Mouse (Mus musculus): ENCODE measurements around the gene Mfsd8. TPM values are rescaled to one million over a fixed set of nuclear protein-coding genes. Genes with fewer than 3 reads are reported as not detected.
A peak's percentile ranks its signal among the peaks of the same experiment; 100 is the strongest.
"Not testable (repeated sequence)": the region's sequence is repeated elsewhere in the genome, so short reads cannot be mapped to it uniquely, and the experiment has no call there.

Mfsd8 gene
- polyA plus RNA-seq (2011; ENCODE audit: insufficient read length, low read depth, missing spikeins) = 8.2 and 8.7 TPM in 2 replicates

- TF ChIP-seq CTCF (IDR thresholded peaks at IDR 0.05; ENCODE audit: borderline replicate concordance, insufficient read depth, low read length) (peak; percentile 21; the same call in 1 of the 2 replicates), POLR2A (IDR thresholded peaks at IDR 0.05; ENCODE audit: low read depth, low read length) (peak; percentile 59)
- H3K4me1 ChIP-seq (ENCODE audit: control insufficient read depth, insufficient read depth, low read length) = not testable (repeated sequence)
- peak within 1 kb of the TSS; percentile 49 for H3K27ac ChIP-seq (ENCODE audit: insufficient read depth, low read length)
- H3K4me3 ChIP-seq (ENCODE audit: insufficient read depth, low read length) = peak within 1 kb of the TSS; percentile 69
Measured at GRCm38 (mm10) chr3:40846473-40846956, at the start of gene Mfsd8. Gene Mfsd8 (minus strand): TSS chr3:40846886.

- peak overlapping the region; percentile 79 for H3K4me3 ChIP-seq (ENCODE audit: insufficient read depth, low read length)
- H3K4me1 ChIP-seq (ENCODE audit: control insufficient read depth, insufficient read depth, low read length); H3K27ac ChIP-seq (ENCODE audit: insufficient read depth, low read length): not testable (repeated sequence)
Measured at GRCm38 (mm10) chr3:40894336-40894735, 47.6 kb upstream of the Mfsd8 start.

- not testable (repeated sequence) for H3K4me1 ChIP-seq (ENCODE audit: control insufficient read depth, insufficient read depth, low read length)
- Histone ChIP-seq H3K4me3 (ENCODE audit: insufficient read depth, low read length) (peak overlapping the region; percentile 69), H3K27ac (ENCODE audit: insufficient read depth, low read length) (peak overlapping the region; percentile 30; the same call in 1 of the 2 replicates)
- TF ChIP-seq CTCF (IDR thresholded peaks at IDR 0.05; ENCODE audit: borderline replicate concordance, insufficient read depth, low read length) = peak; percentile 38; the same call in 1 of the 2 replicates
Measured at GRCm38 (mm10) chr3:40893816-40894258, 47.2 kb upstream of the Mfsd8 start.

GRCm38 (mm10) chr3:40853123-40853738 is 6.5 kb upstream of the Mfsd8 start:
- H3K4me3 ChIP-seq (ENCODE audit: insufficient read depth, low read length); H3K4me1 ChIP-seq (ENCODE audit: control insufficient read depth, insufficient read depth, low read length): not testable (repeated sequence)

GRCm38 (mm10) chr3:40847936-40848335 is 1.2 kb upstream of the Mfsd8 start:
- H3K27ac ChIP-seq (ENCODE audit: insufficient read depth, low read length); H3K4me1 ChIP-seq (ENCODE audit: control insufficient read depth, insufficient read depth, low read length); H3K4me3 ChIP-seq (ENCODE audit: insufficient read depth, low read length): not testable (repeated sequence)

More at GRCm38 (mm10) chr3:40853123-40853738, 6.5 kb upstream of the Mfsd8 start:
- H3K27ac ChIP-seq (ENCODE audit: insufficient read depth, low read length) = not testable (repeated sequence)

GRCm38 (mm10) chr3:40847018-40847417 is 332 bp upstream of the Mfsd8 start:
- H3K27ac ChIP-seq (ENCODE audit: insufficient read depth, low read length); H3K4me1 ChIP-seq (ENCODE audit: control insufficient read depth, insufficient read depth, low read length): not testable (repeated sequence)
- peak; percentile 64; the same call in 1 of the 2 replicates for TF ChIP-seq CTCF (IDR thresholded peaks at IDR 0.05; ENCODE audit: borderline replicate concordance, insufficient read depth, low read length)
- H3K4me3 ChIP-seq (ENCODE audit: insufficient read depth, low read length) = peak overlapping the region; percentile 58

GRCm38 (mm10) chr3:40846957-40847017 is 101 bp upstream of the Mfsd8 start, which contains the start of gene Abhd18:
Gene Abhd18 (plus strand): TSS chr3:40846970.
- H3K4me3 ChIP-seq (ENCODE audit: insufficient read depth, low read length) = peak within 1 kb of the TSS; percentile 69
- peak within 1 kb of the TSS; percentile 49 for H3K27ac ChIP-seq (ENCODE audit: insufficient read depth, low read length)
- not testable (repeated sequence) for H3K4me1 ChIP-seq (ENCODE audit: control insufficient read depth, insufficient read depth, low read length)

GRCm38 (mm10) chr3:40845521-40845920 is 1.2 kb downstream of the Mfsd8 start:
- not testable (repeated sequence) for H3K27ac ChIP-seq (ENCODE audit: insufficient read depth, low read length); H3K4me1 ChIP-seq (ENCODE audit: control insufficient read depth, insufficient read depth, low read length)
- peak overlapping the region; percentile 30 for H3K4me3 ChIP-seq (ENCODE audit: insufficient read depth, low read length)

- H3K27ac ChIP-seq (ENCODE audit: insufficient read depth, low read length) = no peak overlapping the region
- TF ChIP-seq CTCF (IDR thresholded peaks at IDR 0.05; ENCODE audit: borderline replicate concordance, insufficient read depth, low read length) (no peak), POLR2A (IDR thresholded peaks at IDR 0.05; ENCODE audit: low read depth, low read length) (no peak)
- no peak overlapping the region for H3K4me3 ChIP-seq (ENCODE audit: insufficient read depth, low read length)
- no peaks in the 10 kb centered on the region for H3K4me1 ChIP-seq (ENCODE audit: control insufficient read depth, insufficient read depth, low read length)
Measured at GRCm38 (mm10) chr3:40813275-40813674, 33.4 kb downstream of the Mfsd8 start.

- Histone ChIP-seq H3K27ac (ENCODE audit: insufficient read depth, low read length) (no peak overlapping the region), H3K4me3 (ENCODE audit: insufficient read depth, low read length) (no peak overlapping the region), H3K4me1 (ENCODE audit: control insufficient read depth, insufficient read depth, low read length) (no peaks in the 10 kb centered on the region)
- TF ChIP-seq CTCF (IDR thresholded peaks at IDR 0.05; ENCODE audit: borderline replicate concordance, insufficient read depth, low read length) (no peak), POLR2A (IDR thresholded peaks at IDR 0.05; ENCODE audit: low read depth, low read length) (no peak)
Measured at GRCm38 (mm10) chr3:40809894-40810293, 36.8 kb downstream of the Mfsd8 start.

- Histone ChIP-seq H3K4me3 (ENCODE audit: insufficient read depth, low read length) (no peak overlapping the region), H3K27ac (ENCODE audit: insufficient read depth, low read length) (no peak overlapping the region), H3K4me1 (ENCODE audit: control insufficient read depth, insufficient read depth, low read length) (no peaks in the 10 kb centered on the region)
- TF ChIP-seq POLR2A (IDR thresholded peaks at IDR 0.05; ENCODE audit: low read depth, low read length) = no peak
- no peak for TF ChIP-seq CTCF (IDR thresholded peaks at IDR 0.05; ENCODE audit: borderline replicate concordance, insufficient read depth, low read length)
Measured at GRCm38 (mm10) chr3:40808686-40809085, 38.0 kb downstream of the Mfsd8 start.

Measured in embryonic fibroblast, embryonic 13.5 days (primary cell).